Mouse (Mus musculus): Measurements from ENCODE around the gene Fetub. TPM values are rescaled to one million over a fixed set of nuclear protein-coding genes. Genes with fewer than 3 reads are reported as not detected.

Gene Fetub
- polyA plus RNA-seq, 1 experiment from 2014 or later, result 5.8 TPM

GRCm38 (mm10) chr16:22886726-22887125, 31.4 kb upstream of the Fetub start:
- no peak for ATAC-seq (ENCODE audit: insufficient number of reproducible peaks, low FRiP score, low TSS enrichment, low read depth)
- 75% methylated on average over 3 of the region's 3 CpGs for WGBS
- H3K4me1 ChIP-seq, result no peaks in the 10 kb centered on the region

GRCm38 (mm10) chr16:22888835-22889234, 29.3 kb upstream of the Fetub start:
- H3K36me3 ChIP-seq, result no peaks in the 10 kb centered on the region
- no peak overlapping the region for H3K27ac ChIP-seq (replicated peaks)
- no peaks in the 10 kb centered on the region; the same call in none of the 2 replicates for H3K27me3 ChIP-seq
- no peak overlapping the region for H3K4me3 ChIP-seq (replicated peaks)
- no peaks in the 10 kb centered on the region for H3K9me3 ChIP-seq (replicated peaks)
- H3K4me2 ChIP-seq (replicated peaks), result no peak overlapping the region
- no peak overlapping the region for H3K9ac ChIP-seq
- no peak for ATAC-seq (ENCODE audit: insufficient number of reproducible peaks, low FRiP score, low TSS enrichment, low read depth)
- no peaks in the 10 kb centered on the region for H3K4me1 ChIP-seq
- WGBS, result 80% methylated on average over 4 of the region's 4 CpGs

More at GRCm38 (mm10) chr16:22886726-22887125, 31.4 kb upstream of the Fetub start:
- H3K27ac ChIP-seq (replicated peaks), result no peak overlapping the region
- H3K4me2 ChIP-seq (replicated peaks), result no peak overlapping the region
- no peak overlapping the region for H3K9ac ChIP-seq
- H3K4me3 ChIP-seq (replicated peaks), result no peak overlapping the region
- H3K9me3 ChIP-seq (replicated peaks), result no peaks in the 10 kb centered on the region
- no peaks in the 10 kb centered on the region; the same call in 1 of the 2 replicates for H3K27me3 ChIP-seq
- H3K36me3 ChIP-seq, result no peaks in the 10 kb centered on the region

GRCm38 (mm10) chr16:22889716-22890115, 28.4 kb upstream of the Fetub start:
- Histone ChIP-seq H3K4me3 (replicated peaks) (no peak overlapping the region), H3K9me3 (replicated peaks) (no peaks in the 10 kb centered on the region), H3K4me2 (replicated peaks) (no peak overlapping the region), H3K4me1 (no peaks in the 10 kb centered on the region), H3K36me3 (no peaks in the 10 kb centered on the region), H3K9ac (no peak overlapping the region), H3K27ac (replicated peaks) (no peak overlapping the region), H3K27me3 (no peaks in the 10 kb centered on the region; the same call in none of the 2 replicates)
- 83% methylated on average over 8 of the region's 8 CpGs for WGBS
- ATAC-seq (ENCODE audit: insufficient number of reproducible peaks, low FRiP score, low TSS enrichment, low read depth), result no peak

- Histone ChIP-seq H3K27ac (replicated peaks) (no peak within 1 kb of the TSS), H3K36me3 (no peaks in the 10 kb centered on the region), H3K4me3 (replicated peaks) (no peak within 1 kb of the TSS), H3K27me3 (no peaks in the 10 kb centered on the region; the same call in none of the 2 replicates), H3K4me1 (no peaks in the 10 kb centered on the region), H3K9ac (no peak within 1 kb of the TSS), H3K4me2 (replicated peaks) (no peak within 1 kb of the TSS), H3K9me3 (replicated peaks) (no peaks in the 10 kb centered on the region)
- WGBS, result 61% methylated on average over 11 of the region's 11 CpGs
- ATAC-seq (ENCODE audit: insufficient number of reproducible peaks, low FRiP score, low TSS enrichment, low read depth), result no peak
Observed at GRCm38 (mm10) chr16:22890683-22891510, 27.2 kb upstream of the Fetub start, which contains the start of gene Ahsg. Gene Ahsg (plus strand): TSS chr16:22891277.

- no peak for ATAC-seq (ENCODE audit: insufficient number of reproducible peaks, low FRiP score, low TSS enrichment, low read depth)
- H3K36me3 ChIP-seq, result no peaks in the 10 kb centered on the region
- no peaks in the 10 kb centered on the region for H3K9me3 ChIP-seq (replicated peaks)
- H3K9ac ChIP-seq, result no peak overlapping the region
- H3K27ac ChIP-seq (replicated peaks), result no peak overlapping the region
- no peak overlapping the region for H3K4me2 ChIP-seq (replicated peaks)
- no peaks in the 10 kb centered on the region for H3K4me1 ChIP-seq
- 87% methylated on average over 8 of the region's 8 CpGs for whole genome bisulfite sequencing
- H3K4me3 ChIP-seq (replicated peaks), result no peak overlapping the region
- H3K27me3 ChIP-seq, result no peaks in the 10 kb centered on the region; the same call in none of the 2 replicates
Observed at GRCm38 (mm10) chr16:22891733-22892154, 26.4 kb upstream of the Fetub start.

- 72% methylated on average over 8 of the region's 8 CpGs for WGBS
- Histone ChIP-seq H3K4me2 (replicated peaks) (no peak overlapping the region), H3K9me3 (replicated peaks) (no peaks in the 10 kb centered on the region), H3K27ac (replicated peaks) (no peak overlapping the region), H3K9ac (no peak overlapping the region), H3K4me3 (replicated peaks) (no peak overlapping the region), H3K27me3 (no peaks in the 10 kb centered on the region; the same call in 1 of the 2 replicates), H3K36me3 (no peaks in the 10 kb centered on the region), H3K4me1 (no peaks in the 10 kb centered on the region)
- ATAC-seq (ENCODE audit: insufficient number of reproducible peaks, low FRiP score, low TSS enrichment, low read depth), result no peak
Observed at GRCm38 (mm10) chr16:22894095-22894494, 24.0 kb upstream of the Fetub start.

GRCm38 (mm10) chr16:22896618-22897017, 21.5 kb upstream of the Fetub start:
- 63% methylated on average over 2 of the region's 2 CpGs for WGBS
- H3K9me3 ChIP-seq (replicated peaks), result no peaks in the 10 kb centered on the region
- ATAC-seq (ENCODE audit: insufficient number of reproducible peaks, low FRiP score, low TSS enrichment, low read depth), result no peak
- no peak overlapping the region for H3K27ac ChIP-seq (replicated peaks)
- no peak overlapping the region for H3K9ac ChIP-seq
- H3K4me1 ChIP-seq, result no peaks in the 10 kb centered on the region
- no peaks in the 10 kb centered on the region for H3K36me3 ChIP-seq
- no peaks in the 10 kb centered on the region; the same call in 1 of the 2 replicates for H3K27me3 ChIP-seq
- H3K4me2 ChIP-seq (replicated peaks), result no peak overlapping the region
- H3K4me3 ChIP-seq (replicated peaks), result no peak overlapping the region

GRCm38 (mm10) chr16:22899346-22899745, 18.8 kb upstream of the Fetub start:
- 50% methylated on average over 5 of the region's 5 CpGs for WGBS
- no peak overlapping the region for H3K4me3 ChIP-seq (replicated peaks)
- no peaks in the 10 kb centered on the region for H3K4me1 ChIP-seq
- no peak overlapping the region for H3K9ac ChIP-seq
- no peak overlapping the region for H3K4me2 ChIP-seq (replicated peaks)
- no peak overlapping the region for H3K27ac ChIP-seq (replicated peaks)
- H3K36me3 ChIP-seq, result no peaks in the 10 kb centered on the region
- H3K27me3 ChIP-seq, result no peaks in the 10 kb centered on the region
- H3K9me3 ChIP-seq (replicated peaks), result no peaks in the 10 kb centered on the region
- no peak for ATAC-seq (ENCODE audit: insufficient number of reproducible peaks, low FRiP score, low TSS enrichment, low read depth)

- Histone ChIP-seq H3K36me3 (no peaks in the 10 kb centered on the region), H3K9ac (no peak overlapping the region), H3K4me2 (replicated peaks) (no peak overlapping the region), H3K27me3 (no peaks in the 10 kb centered on the region), H3K4me3 (replicated peaks) (no peak overlapping the region), H3K9me3 (replicated peaks) (no peaks in the 10 kb centered on the region), H3K4me1 (no peaks in the 10 kb centered on the region), H3K27ac (replicated peaks) (no peak overlapping the region)
- ATAC-seq (ENCODE audit: insufficient number of reproducible peaks, low FRiP score, low TSS enrichment, low read depth), result no peak
- WGBS, result 81% methylated on average over 10 of the region's 10 CpGs
Observed at GRCm38 (mm10) chr16:22899866-22900570, 18.1 kb upstream of the Fetub start.

GRCm38 (mm10) chr16:22901326-22901725, 16.8 kb upstream of the Fetub start:
- Histone ChIP-seq H3K27me3 (no peaks in the 10 kb centered on the region), H3K4me3 (replicated peaks) (no peak overlapping the region), H3K4me1 (no peaks in the 10 kb centered on the region), H3K9me3 (replicated peaks) (no peaks in the 10 kb centered on the region), H3K36me3 (no peaks in the 10 kb centered on the region), H3K4me2 (replicated peaks) (no peak overlapping the region), H3K9ac (no peak overlapping the region), H3K27ac (replicated peaks) (no peak overlapping the region)
- no peak for ATAC-seq (ENCODE audit: insufficient number of reproducible peaks, low FRiP score, low TSS enrichment, low read depth)
- WGBS, result 76% methylated on average over 3 of the region's 3 CpGs

GRCm38 (mm10) chr16:22909290-22909689, 8.8 kb upstream of the Fetub start:
- ATAC-seq (ENCODE audit: insufficient number of reproducible peaks, low FRiP score, low TSS enrichment, low read depth), result no peak
- Histone ChIP-seq H3K27me3 (no peaks in the 10 kb centered on the region), H3K9ac (no peak overlapping the region), H3K9me3 (replicated peaks) (no peaks in the 10 kb centered on the region), H3K4me2 (replicated peaks) (no peak overlapping the region), H3K4me3 (replicated peaks) (no peak overlapping the region), H3K27ac (replicated peaks) (no peak overlapping the region), H3K36me3 (no peaks in the 10 kb centered on the region), H3K4me1 (no peaks in the 10 kb centered on the region)
- 86% methylated on average over 6 of the region's 6 CpGs for whole genome bisulfite sequencing

Data from embryonic facial prominence, embryonic 15.5 days (tissue).